Mouse (Mus musculus): ENCODE measurements around the gene Tmem100.

DNA sequence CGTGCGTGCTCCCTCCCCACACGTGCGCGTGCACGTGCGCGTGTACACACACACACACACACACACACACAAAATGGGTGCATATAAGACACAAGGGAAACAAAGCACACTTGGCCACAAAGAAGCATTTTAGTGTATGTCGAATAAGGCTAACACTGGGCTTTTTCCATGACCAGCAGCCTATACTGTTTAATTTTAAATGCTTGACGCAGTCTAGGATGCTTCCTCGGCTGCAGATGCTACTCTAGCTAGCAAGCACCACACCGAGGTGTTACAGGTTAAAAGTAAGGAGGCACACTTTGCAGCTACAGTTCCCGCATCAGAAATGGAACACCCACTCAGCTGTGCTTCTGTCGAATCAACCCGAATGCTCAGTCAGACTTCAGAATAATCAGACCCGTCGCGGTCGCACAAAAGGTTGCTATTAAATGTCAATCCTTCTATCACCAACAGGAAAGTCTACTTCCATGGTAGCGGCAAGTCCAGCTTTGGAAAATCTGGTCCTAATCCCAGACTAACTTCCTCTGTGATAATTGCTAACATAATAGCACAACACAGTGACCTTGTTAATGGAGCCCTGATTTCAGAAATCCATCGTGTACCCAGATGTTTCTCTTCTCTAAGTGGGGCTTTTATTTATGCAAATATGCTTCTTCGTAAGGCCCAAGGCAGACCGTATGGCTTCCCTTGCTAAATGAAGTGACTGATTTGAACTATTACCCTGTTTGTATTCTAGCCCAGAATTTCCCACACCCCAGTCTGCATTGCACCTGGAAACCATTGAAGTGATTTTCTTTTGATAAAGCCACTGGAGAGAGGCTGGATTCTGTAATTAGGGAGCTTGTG, 36.5 kb downstream of the Tmem100 start:
- TF ChIP-seq GATA1 (IDR thresholded peaks at IDR 0.05; ENCODE audit: borderline replicate concordance, low read length) (no peak), FLI1 (IDR thresholded peaks at IDR 0.05; ENCODE audit: low read length) (no peak)
